Comparison of ENCODE assay signal across 20 mouse cellular contexts in genomic region chr3:133411123-133411675, GRCm38 (mm10).
A peak's percentile ranks its signal among the peaks of the same experiment; 100 is the strongest.
DNase-seq lines count a peak whose midpoint lies in the region; ATAC-seq lines count a peak whose summit lies in the region.
"Had no signal": no experiment of that assay in that cellular context is flagged by ENCODE, and none has a peak within 500 bp of the region (broad histone marks: within the 10 kb centered on the region; RNA-seq: fewer than 3 reads in every experiment).

No protein-coding gene starts in this region.

- intact Hi-C loops in left cerebral cortex, postnatal 4 days (cut with DNase I): no loop called here
- intact Hi-C loops in left cerebral cortex, postnatal 25 days (cut with DNase I): no loop called here

- H3K4me1 ChIP-seq in embryonic facial prominence, embryonic 14.5 days (ENCODE audit: control insufficient read depth, insufficient read depth, low read length): no peaks in the 10 kb centered on the region
- no peaks in the 10 kb centered on the region for H3K4me1 ChIP-seq in embryonic facial prominence, embryonic 10.5 days
- no peaks in the 10 kb centered on the region for H3K4me1 ChIP-seq in hindbrain, embryonic 14.5 days (replicated peaks; ENCODE audit: control insufficient read depth, insufficient read depth, low read length)
- H3K4me1 ChIP-seq in hindbrain, embryonic 10.5 days (replicated peaks): no peaks in the 10 kb centered on the region
- H3K4me1 ChIP-seq in embryonic facial prominence, embryonic 15.5 days: no peaks in the 10 kb centered on the region
- H3K4me1 ChIP-seq: embryonic facial prominence, embryonic 13.5 days; forebrain, embryonic 10.5 days; forebrain, embryonic 12.5 days had no signal

- no peak overlapping the region for H3K4me2 ChIP-seq in embryonic facial prominence, embryonic 14.5 days (ENCODE audit: low read depth, low read length)
- H3K4me2 ChIP-seq in hindbrain, embryonic 14.5 days (replicated peaks): no peak overlapping the region
- no peak overlapping the region for H3K4me2 ChIP-seq in embryonic facial prominence, embryonic 15.5 days (replicated peaks)
- H3K4me2 ChIP-seq: embryonic facial prominence, embryonic 13.5 days; forebrain, embryonic 12.5 days had no signal

- no peak overlapping the region for H3K9ac ChIP-seq in embryonic facial prominence, embryonic 14.5 days (ENCODE audit: low read depth, low read length)
- no peak overlapping the region for H3K9ac ChIP-seq in hindbrain, embryonic 14.5 days
- H3K9ac ChIP-seq in embryonic facial prominence, embryonic 15.5 days: no peak overlapping the region
- H3K9ac ChIP-seq: embryonic facial prominence, embryonic 13.5 days; forebrain, embryonic 12.5 days had no signal

- no peak for DNase-seq in embryonic facial prominence, embryonic 14.5 days (ENCODE audit: low spot score)
- no peak for DNase-seq in embryonic facial prominence, embryonic 10.5 days (ENCODE audit: low spot score)
- DNase-seq in hindbrain, embryonic 14.5 days (ENCODE audit: low spot score): no peak
- DNase-seq in hindbrain, embryonic 10.5 days (ENCODE audit: low spot score): no peak
- peak; percentile 4 for DNase-seq in left cerebral cortex, postnatal 4 days
- no peak for DNase-seq in left cerebral cortex, postnatal 25 days (ENCODE audit: low spot score in 2 of 2)
- no peak for DNase-seq in T-cell, adult 2 months (ENCODE audit: low spot score)
- DNase-seq: adrenal gland, adult 8-10 months; adrenal gland, postnatal 14 days; adrenal gland, postnatal 36 days; cerebellum, adult 11-12 months; cerebellum, adult 2 months; cerebellum, adult 9-10 months had no signal

- no peaks in the 10 kb centered on the region for H3K9me3 ChIP-seq in embryonic facial prominence, embryonic 14.5 days (ENCODE audit: control insufficient read depth, low read length)
- no peaks in the 10 kb centered on the region for H3K9me3 ChIP-seq in embryonic facial prominence, embryonic 10.5 days
- no peaks in the 10 kb centered on the region for H3K9me3 ChIP-seq in hindbrain, embryonic 14.5 days (ENCODE audit: control insufficient read depth, low read length)
- no peaks in the 10 kb centered on the region for H3K9me3 ChIP-seq in hindbrain, embryonic 10.5 days
- H3K9me3 ChIP-seq in embryonic facial prominence, embryonic 15.5 days (replicated peaks): no peaks in the 10 kb centered on the region
- H3K9me3 ChIP-seq: embryonic facial prominence, embryonic 13.5 days; forebrain, embryonic 10.5 days; forebrain, embryonic 12.5 days had no signal

- H3K36me3 ChIP-seq in embryonic facial prominence, embryonic 14.5 days (ENCODE audit: control insufficient read depth, insufficient read depth, low read length): no peaks in the 10 kb centered on the region
- H3K36me3 ChIP-seq in embryonic facial prominence, embryonic 10.5 days (replicated peaks): no peaks in the 10 kb centered on the region
- no peaks in the 10 kb centered on the region for H3K36me3 ChIP-seq in hindbrain, embryonic 14.5 days (replicated peaks; ENCODE audit: control insufficient read depth, insufficient read depth)
- H3K36me3 ChIP-seq in hindbrain, embryonic 10.5 days: no peaks in the 10 kb centered on the region
- H3K36me3 ChIP-seq in embryonic facial prominence, embryonic 15.5 days: no peaks in the 10 kb centered on the region
- H3K36me3 ChIP-seq: embryonic facial prominence, embryonic 13.5 days; forebrain, embryonic 10.5 days; forebrain, embryonic 12.5 days had no signal

- ATAC-seq in embryonic facial prominence, embryonic 14.5 days (ENCODE audit: low read depth): peak; percentile 65; the same call in 1 of the 2 replicates
- ATAC-seq in hindbrain, embryonic 14.5 days (ENCODE audit: low FRiP score): peak; percentile 57
- peak; percentile 34; the same call in 1 of the 2 replicates for ATAC-seq in embryonic facial prominence, embryonic 15.5 days (ENCODE audit: insufficient number of reproducible peaks, low FRiP score, low TSS enrichment, low read depth)
- ATAC-seq: forebrain, embryonic 14.5 days; forebrain, embryonic 16.5 days had no signal

- WGBS in embryonic facial prominence, embryonic 14.5 days: 75% methylated on average over 4 of the region's 4 CpGs
- WGBS in embryonic facial prominence, embryonic 10.5 days: 85% methylated on average over 4 of the region's 4 CpGs
- WGBS in hindbrain, embryonic 14.5 days: 68% methylated on average over 4 of the region's 4 CpGs
- WGBS in hindbrain, embryonic 10.5 days: 79% methylated on average over 4 of the region's 4 CpGs
- 74% methylated on average over 4 of the region's 4 CpGs for WGBS in embryonic facial prominence, embryonic 15.5 days

- no peaks in the 10 kb centered on the region for H3K27me3 ChIP-seq in embryonic facial prominence, embryonic 14.5 days (replicated peaks; ENCODE audit: control insufficient read depth, insufficient read depth, low read length)
- H3K27me3 ChIP-seq in embryonic facial prominence, embryonic 10.5 days (replicated peaks; ENCODE audit: low read depth, poor library complexity, severe bottlenecking): no peaks in the 10 kb centered on the region
- H3K27me3 ChIP-seq in hindbrain, embryonic 14.5 days (ENCODE audit: control insufficient read depth, insufficient read depth, low read length): no peaks in the 10 kb centered on the region
- H3K27me3 ChIP-seq in hindbrain, embryonic 10.5 days (ENCODE audit: insufficient read depth, poor library complexity, severe bottlenecking): no peaks in the 10 kb centered on the region
- no peaks in the 10 kb centered on the region for H3K27me3 ChIP-seq in embryonic facial prominence, embryonic 15.5 days
- H3K27me3 ChIP-seq: embryonic facial prominence, embryonic 13.5 days; forebrain, embryonic 12.5 days had no signal

- H3K27ac ChIP-seq in embryonic facial prominence, embryonic 14.5 days (replicated peaks; ENCODE audit: low read depth, low read length): no peak overlapping the region
- H3K27ac ChIP-seq in embryonic facial prominence, embryonic 10.5 days (replicated peaks): no peak overlapping the region
- no peak overlapping the region for H3K27ac ChIP-seq in hindbrain, embryonic 14.5 days
- H3K27ac ChIP-seq in hindbrain, embryonic 10.5 days: no peak overlapping the region
- no peak overlapping the region for H3K27ac ChIP-seq in embryonic facial prominence, embryonic 15.5 days (replicated peaks)
- H3K27ac ChIP-seq: embryonic facial prominence, embryonic 13.5 days; forebrain, embryonic 10.5 days; forebrain, embryonic 12.5 days had no signal

- no peak overlapping the region for H3K4me3 ChIP-seq in embryonic facial prominence, embryonic 14.5 days (ENCODE audit: low read depth, low read length)
- H3K4me3 ChIP-seq in embryonic facial prominence, embryonic 10.5 days: no peak overlapping the region
- no peak overlapping the region for H3K4me3 ChIP-seq in hindbrain, embryonic 14.5 days (replicated peaks; ENCODE audit: low read length)
- H3K4me3 ChIP-seq in hindbrain, embryonic 10.5 days: no peak overlapping the region
- no peak overlapping the region for H3K4me3 ChIP-seq in embryonic facial prominence, embryonic 15.5 days (replicated peaks)
- H3K4me3 ChIP-seq: embryonic facial prominence, embryonic 13.5 days; erythroblast, embryonic 14.5 days; forebrain, embryonic 10.5 days; forebrain, embryonic 12.5 days had no signal
